Mouse (Mus musculus): Measurements from ENCODE around the gene Olfr601. TPM values are rescaled to one million over a fixed set of nuclear protein-coding genes. Genes with fewer than 3 reads are reported as not detected.
"Not testable (repeated sequence)": the region's sequence is repeated elsewhere in the genome, so short reads cannot be mapped to it uniquely, and the experiment has no call there.

Olfr601 gene
- not detected for total RNA-seq (2021)
- long read RNA-seq, experiment 1 = 0 reads
- long read RNA-seq, experiment 2 = 0 reads

DNA sequence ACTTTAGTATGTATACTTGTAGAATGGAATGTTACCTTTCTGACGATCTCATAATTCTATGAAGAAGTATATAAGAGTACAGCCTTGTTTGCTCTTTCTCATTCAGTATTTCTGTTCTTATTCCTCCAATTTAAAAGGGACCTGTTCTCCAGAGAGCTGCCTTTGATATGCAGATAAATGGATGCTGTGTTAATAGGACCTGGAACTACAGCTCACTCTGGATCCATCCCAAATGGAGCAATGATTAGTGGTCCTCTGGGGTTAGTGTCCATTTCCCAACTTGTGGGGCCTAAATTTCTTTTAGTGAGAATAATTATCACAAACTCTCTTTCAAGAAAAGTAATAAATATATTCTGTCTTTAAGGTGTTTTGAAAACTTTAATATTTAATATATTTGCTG is at the start of gene Olfr601:
Gene Olfr601, minus strand, starts transcription at position 101 of the 400 bp plus-strand sequence.
- no peak for DNase-seq

DNA sequence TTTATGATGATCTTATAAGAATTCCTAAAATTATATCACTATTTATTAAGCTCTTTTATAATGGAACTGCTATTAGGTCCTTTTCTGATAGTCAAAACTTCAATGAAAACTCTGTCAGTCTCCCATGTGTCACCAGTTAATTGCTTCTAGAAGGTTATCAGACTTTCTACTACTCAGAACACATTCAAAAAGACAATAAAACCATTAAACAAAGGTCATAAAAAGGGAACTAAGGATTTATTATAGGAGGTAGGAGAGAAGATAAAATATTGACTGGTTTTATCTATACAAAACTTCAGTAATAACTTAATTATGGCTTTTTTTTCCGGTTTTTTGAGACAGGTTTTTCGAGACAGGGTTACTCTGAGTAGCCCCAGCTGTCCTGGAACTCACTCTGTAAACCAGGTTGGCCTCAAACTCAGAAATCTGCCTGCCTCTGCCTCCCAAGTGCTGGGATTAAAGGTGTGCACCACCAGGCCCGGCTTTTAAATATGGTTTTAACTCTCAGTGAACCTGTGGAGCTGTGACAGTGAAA is 44.1 kb upstream of the Olfr601 start:
- DNase-seq = not testable (repeated sequence)

DNA sequence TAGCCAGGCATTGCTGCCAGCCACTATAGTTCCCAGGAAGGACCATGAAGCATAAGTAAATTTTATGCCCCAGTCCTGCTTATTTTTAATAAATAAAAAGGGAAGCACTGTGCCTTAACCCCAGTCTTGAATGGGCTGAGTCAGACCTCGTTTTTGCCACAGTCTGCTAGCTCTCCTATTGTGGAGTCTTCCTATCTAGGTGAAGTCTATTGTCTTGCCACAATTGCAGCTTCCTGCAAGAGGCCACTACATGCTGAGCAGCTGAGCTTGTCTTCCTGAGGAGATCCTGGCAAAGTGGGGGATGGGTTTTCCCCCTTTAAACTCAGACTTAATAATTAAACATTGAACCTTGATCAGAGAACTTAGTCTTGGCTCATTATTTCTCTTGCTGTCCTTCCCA is 36.5 kb upstream of the Olfr601 start:
- DNase-seq = no peak

DNA sequence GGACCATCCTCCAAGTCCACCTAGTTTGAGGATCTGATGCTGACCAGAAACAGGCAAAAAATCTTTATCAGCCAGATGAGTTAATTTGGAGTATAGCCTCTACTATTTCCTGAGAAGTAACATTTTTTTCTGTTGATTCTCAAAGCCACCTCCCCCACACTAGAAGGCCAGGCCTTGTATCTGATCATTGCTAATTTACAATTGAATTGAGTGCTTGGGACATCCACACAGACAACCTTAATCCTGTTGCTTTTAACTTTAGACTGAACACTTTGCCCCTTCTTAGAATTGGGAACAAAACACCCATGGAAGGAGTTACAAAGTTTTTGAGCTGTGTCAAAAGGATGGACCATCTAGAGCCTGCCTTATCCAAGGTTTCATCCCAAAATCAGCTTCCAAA is 35.3 kb upstream of the Olfr601 start:
- DNase-seq = no peak

DNA sequence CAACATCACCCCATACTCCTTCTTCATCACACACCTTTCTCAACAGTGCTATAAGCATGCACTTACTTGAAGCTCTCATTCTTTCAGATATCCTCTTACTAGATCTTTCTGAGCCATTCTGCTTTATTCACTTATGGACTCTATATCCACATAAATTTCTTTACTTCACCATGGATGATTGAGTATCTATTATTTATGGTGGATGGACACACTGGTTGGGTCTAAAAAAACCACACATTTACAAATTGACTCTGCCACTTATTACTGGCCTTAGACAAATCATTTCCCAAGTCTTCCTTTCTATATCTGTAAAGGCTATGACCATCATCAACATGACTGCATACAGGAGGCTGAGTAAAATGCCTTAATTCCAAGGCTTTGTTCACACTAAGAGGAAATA is 23.6 kb upstream of the Olfr601 start, which contains the start of gene Olfr603:
Gene Olfr603, minus strand, starts transcription at position 101 of the 400 bp plus-strand sequence.
- no peak for DNase-seq

DNA sequence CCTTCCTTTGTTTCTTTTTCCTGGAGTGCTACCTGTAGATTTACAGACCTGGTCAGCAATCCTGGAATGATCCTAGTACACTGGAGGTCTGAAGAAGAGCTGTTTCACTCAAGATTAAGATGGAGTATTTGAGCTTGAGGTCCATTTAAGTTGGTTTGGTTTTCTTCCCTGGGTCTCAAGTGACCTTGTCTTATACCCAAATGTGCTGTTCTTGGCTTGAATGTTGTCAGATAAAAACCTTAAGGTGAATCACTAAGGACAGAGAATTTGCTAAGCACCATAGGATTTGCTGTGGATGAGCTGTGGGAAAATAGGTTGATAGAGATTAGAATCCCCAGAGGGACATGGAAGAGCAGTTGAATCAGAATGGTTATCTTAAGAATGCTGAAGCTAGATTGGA is 12.9 kb downstream of the Olfr601 start, which contains the start of gene Olfr600:
Gene Olfr600, minus strand, starts transcription at position 101 of the 400 bp plus-strand sequence.
- no peak for DNase-seq

DNA sequence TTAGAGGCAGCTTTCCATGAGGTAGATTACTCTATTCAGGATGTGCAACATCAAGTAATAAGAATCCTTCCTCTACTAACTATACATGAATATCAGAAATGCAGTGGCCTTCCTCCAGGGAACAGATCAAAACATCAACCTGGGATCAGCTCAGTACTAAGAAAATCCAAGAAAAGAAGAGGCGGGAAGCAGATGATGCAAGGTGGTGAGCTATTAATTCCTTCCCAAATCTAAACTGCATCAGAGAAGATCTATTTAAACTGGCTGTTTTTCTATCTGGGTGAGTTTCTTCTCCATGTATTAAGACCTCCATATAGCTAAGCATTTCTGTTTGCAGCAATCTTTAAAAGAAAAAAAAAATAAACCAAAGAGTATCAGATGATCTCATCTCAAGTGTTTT is 26.8 kb downstream of the Olfr601 start, which contains the start of gene Olfr599:
Gene Olfr599, plus strand, starts transcription at position 301 of the 400 bp plus-strand sequence.
- no peak for DNase-seq

DNA sequence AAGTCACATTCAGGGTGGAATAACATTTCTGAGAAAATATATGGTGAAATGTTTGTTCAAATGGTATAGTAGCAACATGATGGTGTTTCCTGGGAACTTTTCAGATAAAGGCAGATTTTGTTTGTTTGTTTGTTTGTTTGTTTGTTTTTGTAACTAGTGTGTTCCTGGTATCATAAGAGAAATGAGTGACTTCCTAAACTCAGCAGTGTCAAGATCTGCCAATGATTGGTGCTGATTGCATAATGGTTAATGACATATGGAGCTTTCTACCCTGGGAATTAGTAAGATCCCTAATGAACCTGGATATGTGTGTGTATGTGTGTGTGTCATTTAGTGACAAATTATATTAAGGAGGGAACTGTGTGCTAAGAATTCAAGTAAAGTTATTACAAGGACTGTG is 39.2 kb downstream of the Olfr601 start, which contains the start of gene Olfr598:
Gene Olfr598, plus strand, starts transcription at position 301 of the 400 bp plus-strand sequence.
- DNase-seq = no peak

DNA sequence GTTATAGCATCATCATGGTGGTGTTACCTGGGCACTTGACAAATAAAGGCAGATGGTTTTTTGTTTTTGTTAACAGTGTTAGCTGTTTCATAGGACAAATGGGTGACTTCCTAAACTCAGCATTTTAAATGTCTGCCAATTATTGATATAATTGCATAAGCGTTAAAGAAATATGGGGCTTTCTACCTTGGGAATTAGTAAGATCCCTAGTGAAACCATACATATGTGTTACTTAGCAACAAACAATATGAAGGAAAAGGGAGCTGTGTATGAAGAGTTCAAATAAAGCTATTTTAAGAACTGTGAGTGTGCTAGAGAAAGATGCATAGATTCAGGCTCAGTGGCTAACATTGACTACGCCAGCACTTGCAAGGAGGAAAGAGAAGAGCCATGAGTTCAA is 46.4 kb downstream of the Olfr601 start, which contains the start of gene Olfr597:
Gene Olfr597, plus strand, starts transcription at position 301 of the 400 bp plus-strand sequence.
- DNase-seq = not testable (repeated sequence)

Other genes starting within 250 kb of the Olfr601 start
- not detected for gene Olfr586, start 237.0 kb downstream of the Olfr601 start, total RNA-seq (2021)
- gene Olfr588-ps1, start 221.8 kb downstream of the Olfr601 start, total RNA-seq (2021) = not detected
- not detected for gene Olfr589, start 206.3 kb downstream of the Olfr601 start, total RNA-seq (2021)
- gene Olfr591, start 184.3 kb downstream of the Olfr601 start, total RNA-seq (2021) = not detected
- gene Olfr592, start 177.9 kb downstream of the Olfr601 start, total RNA-seq (2021) = not detected
- not detected for gene Olfr593, start 150.8 kb downstream of the Olfr601 start, total RNA-seq (2021)
- not detected for gene Olfr594, start 145.7 kb downstream of the Olfr601 start, total RNA-seq (2021)
- gene Usp17ld, start 110.2 kb downstream of the Olfr601 start, total RNA-seq (2021) = not detected
- gene Olfr596, start 57.0 kb downstream of the Olfr601 start, total RNA-seq (2021) = not detected
- not detected for gene Olfr597, start 46.3 kb downstream of the Olfr601 start, total RNA-seq (2021)
- not detected for gene Olfr598, start 39.1 kb downstream of the Olfr601 start, total RNA-seq (2021)
- gene Olfr599, start 26.7 kb downstream of the Olfr601 start, total RNA-seq (2021) = not detected
- not detected for gene Olfr600, start 13.0 kb downstream of the Olfr601 start, total RNA-seq (2021)
- gene Olfr603, start 23.5 kb upstream of the Olfr601 start, total RNA-seq (2021) = not detected
- not detected for gene Usp17lc, start 52.4 kb upstream of the Olfr601 start, total RNA-seq (2021)
- not detected for gene Olfr605, start 82.8 kb upstream of the Olfr601 start, total RNA-seq (2021)
- not detected for gene Olfr606, start 86.4 kb upstream of the Olfr601 start, total RNA-seq (2021)
- gene Olfr607, start 101.5 kb upstream of the Olfr601 start, total RNA-seq (2021) = not detected
- gene Olfr608, start 107.2 kb upstream of the Olfr601 start, total RNA-seq (2021) = not detected
- gene Olfr609, start 135.4 kb upstream of the Olfr601 start, total RNA-seq (2021) = not detected
- not detected for gene Olfr610, start 149.5 kb upstream of the Olfr601 start, total RNA-seq (2021)
- not detected for gene Olfr611, start 158.2 kb upstream of the Olfr601 start, total RNA-seq (2021)
- gene Olfr612, start 180.1 kb upstream of the Olfr601 start, total RNA-seq (2021) = not detected
- gene Olfr613, start 185.4 kb upstream of the Olfr601 start, total RNA-seq (2021) = not detected
- gene Olfr615, start 193.4 kb upstream of the Olfr601 start, total RNA-seq (2021) = not detected
- gene Olfr616, start 206.5 kb upstream of the Olfr601 start, total RNA-seq (2021) = not detected
- not detected for gene Olfr617, start 210.4 kb upstream of the Olfr601 start, total RNA-seq (2021)
- not detected for gene Olfr618, start 227.4 kb upstream of the Olfr601 start, total RNA-seq (2021)
- gene Olfr619, start 237.9 kb upstream of the Olfr601 start, total RNA-seq (2021) = not detected
- not detected for gene Olfr620, start 249.9 kb upstream of the Olfr601 start, total RNA-seq (2021)

Data from gastrocnemius, postnatal 10 days (tissue).